Mouse (Mus musculus) thymus, adult 2 months (tissue): ENCODE results near the gene Kdm4b.

Source experiments
- CTCF ChIP-seq: fragments of 200-500 bp; IDR thresholded peaks from 2 replicates; pipeline ENCODE4 v1.5.1; 2012; ENCODE audit warnings: mild to moderate bottlenecking, control low read depth, low read length, moderate library complexity, borderline replicate concordance; ENCODE audit not compliant: control insufficient read depth, poor library complexity, insufficient read depth; ENCODE audit errors: extremely low read depth
- POLR2A ChIP-seq: fragments of 200-500 bp; IDR thresholded peaks from 2 replicates; pipeline ENCODE4 v1.6.1; 2012; ENCODE audit warnings: mild to moderate bottlenecking, low read length, control low read depth, moderate library complexity; ENCODE audit not compliant: control insufficient read depth, poor library complexity, insufficient read depth; ENCODE audit errors: extremely low read depth

DNA sequence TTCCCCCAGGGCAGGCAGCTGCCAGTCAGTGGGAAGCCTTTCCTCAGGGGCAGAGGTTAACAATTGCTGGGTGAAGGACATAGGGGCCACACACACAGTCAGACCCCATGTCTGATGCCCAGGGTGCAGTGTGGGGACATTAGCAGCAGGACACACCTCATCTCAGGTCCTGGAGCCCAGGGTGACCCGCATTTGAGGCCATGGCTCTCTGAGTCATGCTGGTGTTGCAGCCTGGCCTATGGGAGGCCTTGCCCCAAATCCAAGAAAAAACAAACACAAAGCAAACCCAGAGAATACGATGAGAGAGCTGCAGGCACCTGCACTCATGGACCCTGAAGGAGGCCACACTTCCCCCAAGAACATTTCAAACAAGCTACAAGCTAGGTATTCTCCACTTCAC, 121.9 kb downstream of the Kdm4b start:
- no peak for TF ChIP-seq POLR2A
- TF ChIP-seq CTCF = no peak
